Mouse (Mus musculus) kidney, postnatal 25 days (tissue): ENCODE measurements at regions not wholly inside any gene's neighbourhood (a gene's known extent, or its start where the extent isn't known, plus 50 kb on each side); places are given as distances from the start of the nearest gene placed in this dataset.
A peak's percentile ranks its signal among the peaks of the same experiment; 100 is the strongest.

ENCODE experiments used
- DNase-seq, 2 experiments: peaks; one replicate each; pipeline ENCODE4 v3.0.0; 2021; ENCODE audit warnings: mixed read lengths in 2 of 2

- DNase-seq, result no peak
Measured at GRCm38 (mm10) chr10:122194139-122194538, 97.0 kb upstream of the Rxylt1 start.

GRCm38 (mm10) chr10:122193343-122193742, 96.2 kb upstream of the Rxylt1 start:
- DNase-seq, result no peak

GRCm38 (mm10) chr10:122185152-122185745, 88.1 kb upstream of the Rxylt1 start:
- DNase-seq, result no peak

- peak; percentile 36 to 61 for DNase-seq
Measured at GRCm38 (mm10) chr10:122183025-122183424, 85.9 kb upstream of the Rxylt1 start.

GRCm38 (mm10) chr10:122149038-122149437, 51.9 kb upstream of the Rxylt1 start:
- DNase-seq, result no peak

- DNase-seq, result no peak
Measured at GRCm38 (mm10) chr10:122148609-122149008, 51.4 kb upstream of the Rxylt1 start.
